Mouse (Mus musculus): ENCODE data around the gene Scaf4. TPM values are rescaled to one million over a fixed set of nuclear protein-coding genes. Genes with fewer than 3 reads are reported as not detected.
"Not testable (repeated sequence)": the region's sequence is repeated elsewhere in the genome, so short reads cannot be mapped to it uniquely, and the experiment has no call there.

The Scaf4 gene
- polyA plus RNA-seq, 1 experiment from 2014 or later, result 17.3 TPM

GRCm38 (mm10) chr16:90264021-90264420 lies 20.3 kb downstream of the Scaf4 start:
- no peak for TF ChIP-seq CTCF (IDR thresholded peaks at IDR 0.05; ENCODE audit: low read depth)
- H3K36me3 ChIP-seq (ENCODE audit: insufficient read depth, low read length), result peaks cover 11% of the 10 kb centered on the region
- H3K4me1 ChIP-seq (replicated peaks; ENCODE audit: insufficient read depth, low read length), result peaks cover 2% of the 10 kb centered on the region; the same call in 1 of the 2 replicates
- no peak overlapping the region for H3K27ac ChIP-seq
- no peak overlapping the region for H3K4me2 ChIP-seq (ENCODE audit: low read length)
- ATAC-seq (replicated peaks; ENCODE audit: low FRiP score, low read depth) (no peak), DNase-seq (ENCODE audit: low spot score) (no peak)
- H3K9me3 ChIP-seq (replicated peaks; ENCODE audit: low read length), result no peaks in the 10 kb centered on the region
- H3K4me3 ChIP-seq (replicated peaks; ENCODE audit: low read depth, low read length), result no peak overlapping the region
- no peak overlapping the region for H3K9ac ChIP-seq (ENCODE audit: low read depth, low read length)
- WGBS, result 87% methylated on average over 5 of the region's 5 CpGs
- no peaks in the 10 kb centered on the region for H3K27me3 ChIP-seq (ENCODE audit: insufficient read depth, low read length)

- 91% methylated on average over 2 of the region's 2 CpGs for WGBS
- TF ChIP-seq CTCF (IDR thresholded peaks at IDR 0.05; ENCODE audit: low read depth), result no peak
- H3K27me3 ChIP-seq (ENCODE audit: insufficient read depth, low read length), result no peaks in the 10 kb centered on the region
- H3K27ac ChIP-seq, result no peak overlapping the region
- no peak for ATAC-seq (replicated peaks; ENCODE audit: low FRiP score, low read depth)
- no peak for DNase-seq (ENCODE audit: low spot score)
- H3K4me2 ChIP-seq (ENCODE audit: low read length), result no peak overlapping the region
- H3K4me3 ChIP-seq (replicated peaks; ENCODE audit: low read depth, low read length), result no peak overlapping the region
- no peaks in the 10 kb centered on the region for H3K9me3 ChIP-seq (replicated peaks; ENCODE audit: low read length)
- no peak overlapping the region for H3K9ac ChIP-seq (ENCODE audit: low read depth, low read length)
- no peaks in the 10 kb centered on the region for H3K4me1 ChIP-seq (replicated peaks; ENCODE audit: insufficient read depth, low read length)
- H3K36me3 ChIP-seq (ENCODE audit: insufficient read depth, low read length), result peaks cover 22% of the 10 kb centered on the region
Observed at GRCm38 (mm10) chr16:90261791-90262190, 22.5 kb downstream of the Scaf4 start.

- Histone ChIP-seq H3K4me2 (ENCODE audit: low read length) (no peak overlapping the region), H3K27ac (no peak overlapping the region), H3K36me3 (ENCODE audit: insufficient read depth, low read length) (peaks cover 31% of the 10 kb centered on the region), H3K4me1 (replicated peaks; ENCODE audit: insufficient read depth, low read length) (no peaks in the 10 kb centered on the region), H3K27me3 (ENCODE audit: insufficient read depth, low read length) (no peaks in the 10 kb centered on the region), H3K4me3 (replicated peaks; ENCODE audit: low read depth, low read length) (no peak overlapping the region), H3K9ac (ENCODE audit: low read depth, low read length) (no peak overlapping the region), H3K9me3 (replicated peaks; ENCODE audit: low read length) (no peaks in the 10 kb centered on the region)
- TF ChIP-seq CTCF (IDR thresholded peaks at IDR 0.05; ENCODE audit: low read depth), result no peak
- WGBS, result 75% methylated on average over 4 of the region's 4 CpGs
- DNase-seq (ENCODE audit: low spot score) (no peak), ATAC-seq (replicated peaks; ENCODE audit: low FRiP score, low read depth) (no peak)
Observed at GRCm38 (mm10) chr16:90260097-90260496, 24.2 kb downstream of the Scaf4 start.

- no peak overlapping the region for H3K4me3 ChIP-seq (replicated peaks; ENCODE audit: low read depth, low read length)
- H3K27me3 ChIP-seq (ENCODE audit: insufficient read depth, low read length), result no peaks in the 10 kb centered on the region
- no peak overlapping the region for H3K27ac ChIP-seq
- TF ChIP-seq CTCF (IDR thresholded peaks at IDR 0.05; ENCODE audit: low read depth), result no peak
- H3K9ac ChIP-seq (ENCODE audit: low read depth, low read length), result no peak overlapping the region
- no peaks in the 10 kb centered on the region for H3K9me3 ChIP-seq (replicated peaks; ENCODE audit: low read length)
- no peak for DNase-seq (ENCODE audit: low spot score)
- H3K4me1 ChIP-seq (replicated peaks; ENCODE audit: insufficient read depth, low read length), result no peaks in the 10 kb centered on the region
- 82% methylated on average over 5 of the region's 5 CpGs for WGBS
- no peak overlapping the region for H3K4me2 ChIP-seq (ENCODE audit: low read length)
- H3K36me3 ChIP-seq (ENCODE audit: insufficient read depth, low read length), result peaks cover 31% of the 10 kb centered on the region
- no peak for ATAC-seq (replicated peaks; ENCODE audit: low FRiP score, low read depth)
Observed at GRCm38 (mm10) chr16:90259623-90260022, 24.7 kb downstream of the Scaf4 start.

GRCm38 (mm10) chr16:90258950-90259349 lies 25.4 kb downstream of the Scaf4 start:
- 94% methylated on average over 7 of the region's 7 CpGs for WGBS
- H3K27me3 ChIP-seq (ENCODE audit: insufficient read depth, low read length), result no peaks in the 10 kb centered on the region
- H3K9me3 ChIP-seq (replicated peaks; ENCODE audit: low read length), result no peaks in the 10 kb centered on the region
- no peaks in the 10 kb centered on the region for H3K4me1 ChIP-seq (replicated peaks; ENCODE audit: insufficient read depth, low read length)
- no peak overlapping the region for H3K4me2 ChIP-seq (ENCODE audit: low read length)
- H3K9ac ChIP-seq (ENCODE audit: low read depth, low read length), result no peak overlapping the region
- H3K27ac ChIP-seq, result no peak overlapping the region
- ATAC-seq (replicated peaks; ENCODE audit: low FRiP score, low read depth) (no peak), DNase-seq (ENCODE audit: low spot score) (no peak)
- H3K36me3 ChIP-seq (ENCODE audit: insufficient read depth, low read length), result peaks cover 33% of the 10 kb centered on the region
- TF ChIP-seq CTCF (IDR thresholded peaks at IDR 0.05; ENCODE audit: low read depth), result no peak
- H3K4me3 ChIP-seq (replicated peaks; ENCODE audit: low read depth, low read length), result no peak overlapping the region

- peaks cover 60% of the 10 kb centered on the region for H3K36me3 ChIP-seq (ENCODE audit: insufficient read depth, low read length)
- H3K9ac ChIP-seq (ENCODE audit: low read depth, low read length), result no peak overlapping the region
- no peaks in the 10 kb centered on the region for H3K4me1 ChIP-seq (replicated peaks; ENCODE audit: insufficient read depth, low read length)
- no peak overlapping the region for H3K4me3 ChIP-seq (replicated peaks; ENCODE audit: low read depth, low read length)
- H3K27me3 ChIP-seq (ENCODE audit: insufficient read depth, low read length), result no peaks in the 10 kb centered on the region
- H3K9me3 ChIP-seq (replicated peaks; ENCODE audit: low read length), result no peaks in the 10 kb centered on the region
- no peak overlapping the region for H3K4me2 ChIP-seq (ENCODE audit: low read length)
- 91% methylated on average over 2 of the region's 2 CpGs for WGBS
- DNase-seq (ENCODE audit: low spot score), result no peak
- H3K27ac ChIP-seq, result no peak overlapping the region
- TF ChIP-seq CTCF (IDR thresholded peaks at IDR 0.05; ENCODE audit: low read depth), result no peak
- ATAC-seq (replicated peaks; ENCODE audit: low FRiP score, low read depth), result no peak
Observed at GRCm38 (mm10) chr16:90252521-90252920, 31.8 kb downstream of the Scaf4 start.

GRCm38 (mm10) chr16:90251256-90251655 lies 33.0 kb downstream of the Scaf4 start:
- ATAC-seq (replicated peaks; ENCODE audit: low FRiP score, low read depth); H3K4me1 ChIP-seq (replicated peaks; ENCODE audit: insufficient read depth, low read length); H3K4me3 ChIP-seq (replicated peaks; ENCODE audit: low read depth, low read length); H3K9ac ChIP-seq (ENCODE audit: low read depth, low read length); H3K27me3 ChIP-seq (ENCODE audit: insufficient read depth, low read length); H3K9me3 ChIP-seq (replicated peaks; ENCODE audit: low read length); H3K27ac ChIP-seq; DNase-seq (ENCODE audit: low spot score); H3K4me2 ChIP-seq (ENCODE audit: low read length): not testable (repeated sequence)
- peaks cover 58% of the 10 kb centered on the region for H3K36me3 ChIP-seq (ENCODE audit: insufficient read depth, low read length)
- WGBS, result 85% methylated on average over 3 of the region's 3 CpGs
